Mouse (Mus musculus) 3134 (cell line): ENCODE data around the gene Arl6ip5.

Experiments used
- DNase-seq: peaks from one replicate; pipeline ENCODE4 v3.0.0-alpha.2; 2011; ENCODE audit warnings: low spot score; ENCODE audit not compliant: insufficient read length; ENCODE audit errors: extremely low read depth

Gene Arl6ip5

GRCm38 (mm10) chr6:97269596-97269995 is 59.1 kb downstream of the Arl6ip5 start:
- DNase-seq = no peak

GRCm38 (mm10) chr6:97272349-97272748 is 61.9 kb downstream of the Arl6ip5 start:
- no peak for DNase-seq

DNA sequence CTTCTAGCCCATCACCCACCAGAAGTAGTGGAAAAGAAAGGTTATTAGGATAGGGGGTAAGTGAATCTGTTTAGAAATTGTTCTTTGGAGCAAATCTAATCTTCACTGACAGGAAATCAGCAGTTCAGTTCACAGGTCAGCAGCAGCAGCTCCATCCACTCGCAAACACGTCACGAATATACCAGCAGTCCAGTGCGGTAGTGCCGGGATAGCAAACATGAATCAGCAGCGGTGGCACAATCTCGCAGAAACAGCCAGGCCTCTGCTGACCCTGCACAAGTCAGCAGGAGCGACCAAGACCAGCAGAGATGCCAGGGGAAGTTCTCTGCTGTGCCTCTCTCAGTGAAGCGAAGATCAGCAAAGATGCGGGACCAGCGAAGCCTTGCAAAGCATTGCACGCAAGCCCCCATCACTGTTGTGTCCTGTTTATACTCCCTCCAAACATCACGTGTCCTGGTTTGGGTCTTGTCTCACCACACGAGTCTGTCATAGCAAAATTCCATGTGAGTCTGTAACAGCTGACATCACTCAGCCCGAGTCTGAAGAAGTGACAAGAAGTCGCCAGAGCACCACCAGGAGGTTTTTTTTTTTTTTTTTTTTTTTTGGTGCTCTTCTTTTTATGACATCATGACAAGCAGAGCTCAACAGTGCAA is 62.7 kb downstream of the Arl6ip5 start:
- DNase-seq = no peak

- no peak for DNase-seq
These were observed 63.3 kb downstream of the Arl6ip5 start for GRCm38 (mm10) chr6:97273777-97274176.

GRCm38 (mm10) chr6:97275760-97276159 is 65.3 kb downstream of the Arl6ip5 start:
- DNase-seq = no peak

DNA sequence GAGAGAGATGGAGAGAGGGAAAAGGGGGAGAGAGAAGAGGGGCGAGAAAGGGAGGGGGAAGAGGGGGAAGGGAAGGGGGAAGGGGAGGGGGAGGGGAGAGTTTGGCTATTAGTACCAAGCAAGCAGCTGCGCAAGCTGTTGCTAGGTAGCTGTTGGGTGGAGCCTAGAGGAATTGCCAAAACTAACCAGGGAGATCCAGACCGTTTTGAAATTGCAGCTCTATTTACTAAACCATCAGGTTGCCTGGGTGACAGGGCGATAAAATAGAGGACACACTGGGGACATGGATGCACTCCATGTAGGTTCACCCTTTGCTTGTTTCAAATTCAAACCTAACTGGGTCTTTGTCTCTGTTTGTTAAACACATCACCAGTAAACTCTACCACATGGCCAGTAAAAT is 65.9 kb downstream of the Arl6ip5 start:
- DNase-seq = no peak

- DNase-seq = no peak
These were observed 66.5 kb downstream of the Arl6ip5 start for GRCm38 (mm10) chr6:97276890-97277497.

DNA sequence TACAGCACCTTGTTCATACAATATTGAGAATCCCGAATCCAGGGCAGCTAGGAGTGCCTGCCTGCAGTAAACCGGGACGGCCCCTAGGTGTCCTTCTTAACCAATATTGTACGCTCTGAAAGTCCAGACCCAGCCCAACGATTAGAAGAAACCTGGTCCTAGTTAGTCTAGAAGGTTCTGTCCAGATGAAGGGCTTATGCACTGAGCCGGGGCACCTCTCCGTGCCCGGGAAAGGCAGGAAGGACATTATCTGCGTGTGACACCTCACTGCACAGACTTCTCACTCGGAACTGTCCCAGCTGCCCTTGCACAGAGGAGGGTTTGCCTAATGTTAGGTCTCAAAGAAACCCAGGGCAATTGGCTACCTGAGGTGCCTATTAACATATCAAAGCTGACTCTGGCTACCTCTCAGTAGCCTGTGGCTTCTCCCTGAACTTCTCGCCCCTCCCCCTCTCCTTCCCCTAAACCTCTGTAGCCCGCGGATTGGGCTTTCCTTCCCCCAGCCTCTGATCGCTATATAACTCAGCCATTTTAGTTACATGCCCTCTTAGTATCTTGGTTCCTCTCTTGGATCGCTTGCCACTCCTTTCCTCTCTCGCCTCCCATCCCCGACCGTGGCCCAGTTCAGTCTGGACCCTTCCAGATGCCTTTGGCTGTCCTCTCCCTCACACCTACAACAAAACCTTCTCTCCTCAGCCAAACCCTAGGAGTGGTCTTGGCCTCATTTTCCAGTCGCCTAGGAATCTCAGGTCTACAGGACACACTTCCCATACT is 67.7 kb downstream of the Arl6ip5 start:
- DNase-seq = peak; percentile 21

GRCm38 (mm10) chr6:97278878-97279277 is 68.4 kb downstream of the Arl6ip5 start:
- DNase-seq = no peak
